Mouse (Mus musculus) brown adipose tissue, adult 24 weeks (tissue): ENCODE data around the gene Ppp2r2d. TPM values are rescaled to one million over a fixed set of nuclear protein-coding genes. Genes with fewer than 3 reads are reported as not detected.

Source experiments
- polyA plus RNA-seq: library from polyadenylated mRNA; stranded (reverse); fragments of >200 nt; gene quantifications from 2 replicates; pipeline ENCODE4 v1.2.4, GENCODE M21; 2012; ENCODE audit not compliant: missing spikeins, insufficient read depth, insufficient read length

The Ppp2r2d gene
- polyA plus RNA-seq, 1 experiment: 55.9 TPM

Other genes with a start within 250 kb of the Ppp2r2d start
- gene Mapk1ip1, start 194 bp downstream of the Ppp2r2d start, polyA plus RNA-seq: 16.2 and 24.3 TPM in 2 replicates
- 291 and 323 TPM in 2 replicates for gene Bnip3, start 63.4 kb downstream of the Ppp2r2d start, polyA plus RNA-seq
- gene Jakmip3, start 94.7 kb downstream of the Ppp2r2d start, polyA plus RNA-seq: not detected in 2 replicates
- gene Dpysl4, start 239.9 kb downstream of the Ppp2r2d start, polyA plus RNA-seq: 0.54 TPM in 1 of 2 replicates, not detected in the other